Mouse (Mus musculus) intestine, embryonic 16.5 days (tissue): ENCODE results near the gene Hyal2. TPM values are rescaled to one million over a fixed set of nuclear protein-coding genes. Genes with fewer than 3 reads are reported as not detected.
A peak's percentile ranks its signal among the peaks of the same experiment; 100 is the strongest.

Experiments
- ATAC-seq: fragments of 200-750 bp; cut with Nextera tagmentation; 2 replicates; pipeline ENCODE4 v1.8.0; 2017; ENCODE audit warnings: moderate TSS enrichment, moderate library complexity
- H3K27ac ChIP-seq: fragments of 300-500 bp; sonication (generic); 2 replicates; pipeline ENCODE4 v1.5.1; 2014; ENCODE audit warnings: mild to moderate bottlenecking, low read length
- H3K27me3 ChIP-seq: fragments of 300-500 bp; sonication (generic); replicated peaks from 2 replicates; pipeline ENCODE4 v1.6.1; 2014; ENCODE audit warnings: low read length, control low read depth, mixed read lengths; ENCODE audit not compliant: control insufficient read depth, insufficient read depth
- H3K36me3 ChIP-seq: fragments of 300-500 bp; sonication (generic); 2 replicates; pipeline ENCODE4 v1.6.1; 2014; ENCODE audit warnings: low read length, control low read depth; ENCODE audit not compliant: control insufficient read depth, insufficient read depth
- H3K4me1 ChIP-seq: fragments of 300-500 bp; sonication (generic); 2 replicates; pipeline ENCODE4 v1.6.1; 2014; ENCODE audit warnings: low read length, control low read depth, mixed read lengths; ENCODE audit not compliant: control insufficient read depth, insufficient read depth
- H3K4me2 ChIP-seq: fragments of 300-500 bp; sonication (generic); 2 replicates; pipeline ENCODE4 v1.6.1; 2014; ENCODE audit warnings: low read depth, low read length, control low read depth
- H3K4me3 ChIP-seq: fragments of 300-500 bp; sonication (generic); 2 replicates; pipeline ENCODE4 v1.5.1; 2014; ENCODE audit warnings: mild to moderate bottlenecking, low read length
- H3K9ac ChIP-seq: fragments of 300-500 bp; sonication (generic); 2 replicates; pipeline ENCODE4 v1.6.1; 2014; ENCODE audit warnings: low read depth, low read length
- H3K9me3 ChIP-seq: fragments of 300-500 bp; sonication (generic); 2 replicates; pipeline ENCODE4 v1.6.1; 2016; ENCODE audit warnings: low read length, control low read depth; ENCODE audit not compliant: control insufficient read depth
- WGBS: fragments of 180-500 bp; shearing (Covaris S2); extraction: QIAGEN DNeasy Blood & Tissue Kit; methylation state at CpG from one replicate; pipeline ENCODE4 v1.1.7; 2014; 5-methylcytosine and 5-hydroxymethylcytosine counted together
- polyA plus RNA-seq: library from polyadenylated mRNA; unstranded; fragments of >200 nt; fragmentation: Nextera tagmentation; extraction: Ambion mirVana; gene quantifications from 2 replicates; pipeline ENCODE4 v1.2.1, GENCODE M21; 2015

Gene Hyal2
- polyA plus RNA-seq, 1 experiment from 2014 or later: 91.2 TPM

DNA sequence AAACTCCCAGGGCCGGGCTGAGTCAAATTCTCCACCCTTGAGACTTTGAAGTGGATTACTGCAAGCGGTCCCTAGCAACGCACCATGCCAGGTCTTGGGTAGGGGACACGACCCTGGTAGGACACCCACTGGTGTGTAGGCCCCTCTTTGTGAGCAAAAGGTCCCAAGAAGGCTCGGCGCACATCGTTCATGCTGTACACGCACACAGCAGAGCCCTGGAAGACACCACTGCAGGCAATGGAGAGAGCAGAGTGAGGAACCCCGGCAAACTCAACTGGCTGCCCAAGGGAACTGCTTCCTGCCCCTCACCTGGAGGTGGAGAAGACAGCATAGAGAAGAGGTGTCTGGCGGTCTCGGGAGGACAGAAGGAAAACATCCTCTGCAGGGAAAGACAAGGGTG lies 33.5 kb downstream of the Hyal2 start:
- Histone ChIP-seq H3K4me1 (peaks cover 46% of the 10 kb centered on the region), H3K4me2 (no peak overlapping the region), H3K27me3 (no peaks in the 10 kb centered on the region), H3K4me3 (no peak overlapping the region), H3K36me3 (peaks cover 2% of the 10 kb centered on the region; the same call in 1 of the 2 replicates), H3K9ac (peak overlapping the region; percentile 3; the same call in 1 of the 2 replicates), H3K9me3 (no peaks in the 10 kb centered on the region), H3K27ac (no peak overlapping the region)
- WGBS: 83% methylated on average over 11 of the region's 11 CpGs
- no peak for ATAC-seq

DNA sequence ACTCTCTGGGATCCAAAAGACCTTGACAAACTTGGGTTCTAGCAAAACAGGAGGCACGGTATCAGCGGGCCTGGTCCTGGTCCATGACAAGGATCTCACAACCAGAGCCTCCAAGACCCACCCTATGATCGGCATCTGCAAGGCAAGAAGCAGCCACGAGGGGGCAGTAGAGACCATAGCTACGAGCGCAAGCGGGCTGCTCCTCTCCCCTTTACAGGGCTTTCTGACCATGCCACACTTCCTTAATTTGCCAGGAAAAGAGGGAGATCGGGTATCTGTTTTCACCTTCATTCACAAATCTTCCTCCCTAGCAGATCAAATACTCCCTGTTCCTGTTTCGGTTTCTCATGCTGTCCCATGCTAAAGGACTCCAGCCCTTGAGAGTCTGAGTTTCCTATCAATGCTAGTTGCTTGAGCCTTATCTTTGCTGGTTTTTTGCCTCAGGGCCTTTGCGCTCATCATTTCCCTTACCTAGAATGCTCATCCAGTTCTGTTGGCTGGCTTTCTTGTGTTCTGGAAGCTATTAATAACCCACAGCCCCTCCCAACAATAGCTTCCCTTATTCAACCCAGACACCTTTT lies 34.4 kb downstream of the Hyal2 start:
- Histone ChIP-seq H3K27me3 (no peaks in the 10 kb centered on the region), H3K4me3 (no peak overlapping the region), H3K27ac (no peak overlapping the region), H3K4me2 (0 out of 2 replicates have a peak overlapping the region, but pooled peaks have one; percentile 11), H3K36me3 (peaks cover 2% of the 10 kb centered on the region; the same call in 1 of the 2 replicates), H3K4me1 (peaks cover 52% of the 10 kb centered on the region), H3K9me3 (no peaks in the 10 kb centered on the region), H3K9ac (peak overlapping the region; percentile 36; the same call in 1 of the 2 replicates)
- WGBS: 13% methylated on average over 10 of the region's 10 CpGs
- ATAC-seq: no peak

DNA sequence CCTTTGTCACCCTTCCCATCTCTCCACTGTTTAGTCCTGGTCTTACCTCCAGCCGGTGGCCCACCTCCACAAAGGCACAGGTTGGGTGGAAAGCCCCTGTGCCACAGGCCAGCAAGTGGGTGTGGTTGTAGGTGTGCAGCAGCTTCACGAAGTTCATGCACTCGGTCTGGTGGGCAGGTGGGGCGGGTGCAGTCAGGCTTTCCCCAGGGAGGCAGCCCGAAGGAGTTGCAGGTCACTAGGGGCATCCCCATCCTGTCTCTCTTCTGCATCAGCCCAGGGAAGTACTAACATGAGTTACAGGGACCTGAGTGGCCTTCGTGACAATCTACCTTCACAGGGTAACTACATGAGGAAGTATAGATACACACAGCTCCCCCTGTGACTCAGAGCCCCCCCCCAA lies 35.5 kb downstream of the Hyal2 start:
- Histone ChIP-seq H3K36me3 (peaks cover 2% of the 10 kb centered on the region; the same call in 1 of the 2 replicates), H3K27me3 (no peaks in the 10 kb centered on the region), H3K9me3 (no peaks in the 10 kb centered on the region), H3K4me3 (no peak overlapping the region), H3K27ac (no peak overlapping the region), H3K4me1 (peaks cover 62% of the 10 kb centered on the region), H3K4me2 (peak overlapping the region; percentile 57; the same call in 1 of the 2 replicates), H3K9ac (peak overlapping the region; percentile 73; the same call in 1 of the 2 replicates)
- WGBS: 72% methylated on average over 6 of the region's 6 CpGs
- no peak for ATAC-seq

DNA sequence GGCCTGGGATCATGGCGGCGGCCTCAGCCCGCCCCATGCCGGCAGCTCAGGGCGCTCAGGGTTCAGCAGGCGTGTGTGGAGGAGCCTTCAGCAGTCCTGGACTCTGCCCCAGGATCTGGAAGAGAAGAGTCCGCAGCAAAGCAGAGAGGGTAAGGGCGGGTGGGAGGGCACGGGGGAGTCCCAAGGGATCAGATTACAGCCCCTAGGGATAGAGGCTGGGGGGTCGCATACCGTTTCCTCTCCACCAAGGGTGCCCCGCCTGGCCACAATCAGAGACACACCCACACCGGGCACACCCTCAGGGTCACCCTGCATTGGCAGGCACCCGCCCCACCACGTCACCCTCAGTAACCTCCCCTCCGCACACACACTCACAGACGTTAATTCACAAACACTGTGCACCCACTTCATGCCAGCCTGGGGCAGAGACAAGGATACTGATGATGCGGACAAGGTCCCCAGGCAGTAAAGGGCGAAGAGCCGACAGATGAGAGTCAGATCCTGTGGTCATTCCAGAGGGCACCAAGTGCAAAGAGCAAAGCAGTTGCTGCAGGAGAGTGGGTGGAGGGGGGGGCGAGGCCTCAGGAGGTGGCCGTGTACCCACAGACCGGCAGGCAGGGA lies 37.4 kb downstream of the Hyal2 start:
- Histone ChIP-seq H3K9me3 (no peaks in the 10 kb centered on the region), H3K36me3 (peaks cover 2% of the 10 kb centered on the region; the same call in 1 of the 2 replicates), H3K4me2 (peak overlapping the region; percentile 57), H3K27ac (peak overlapping the region; percentile 92), H3K4me3 (peak overlapping the region; percentile 49), H3K27me3 (no peaks in the 10 kb centered on the region), H3K9ac (peak overlapping the region; percentile 73), H3K4me1 (peaks cover 61% of the 10 kb centered on the region)
- WGBS: 28% methylated on average over 23 of the region's 23 CpGs
- peak; percentile 71 for ATAC-seq

DNA sequence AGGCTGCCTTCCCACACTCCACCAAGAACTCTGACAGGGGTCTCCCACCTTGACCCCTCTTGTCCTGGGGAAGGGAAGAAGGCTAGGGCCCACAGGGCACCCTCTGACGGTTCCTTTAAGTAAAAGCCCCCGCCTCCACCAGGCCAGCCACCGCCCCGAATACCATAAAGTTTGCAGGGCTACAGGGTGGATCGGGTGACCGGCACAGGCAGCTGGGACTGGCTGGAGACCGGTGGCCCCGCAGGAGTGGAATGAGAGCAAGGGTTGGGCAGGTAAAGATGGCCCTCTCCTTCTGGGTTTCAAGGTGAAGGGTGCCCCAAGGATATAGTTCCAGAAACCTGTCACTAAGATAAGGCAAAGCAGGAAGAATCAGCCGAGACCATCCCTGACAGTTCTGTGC lies 38.8 kb downstream of the Hyal2 start:
- Histone ChIP-seq H3K27ac (peak overlapping the region; percentile 92), H3K4me3 (peak overlapping the region; percentile 49), H3K36me3 (no peaks in the 10 kb centered on the region), H3K9ac (peak overlapping the region; percentile 73), H3K4me1 (peaks cover 61% of the 10 kb centered on the region), H3K9me3 (no peaks in the 10 kb centered on the region), H3K4me2 (peak overlapping the region; percentile 43), H3K27me3 (no peaks in the 10 kb centered on the region)
- peak; percentile 52 for ATAC-seq
- 7% methylated on average over 9 of the region's 9 CpGs for WGBS

DNA sequence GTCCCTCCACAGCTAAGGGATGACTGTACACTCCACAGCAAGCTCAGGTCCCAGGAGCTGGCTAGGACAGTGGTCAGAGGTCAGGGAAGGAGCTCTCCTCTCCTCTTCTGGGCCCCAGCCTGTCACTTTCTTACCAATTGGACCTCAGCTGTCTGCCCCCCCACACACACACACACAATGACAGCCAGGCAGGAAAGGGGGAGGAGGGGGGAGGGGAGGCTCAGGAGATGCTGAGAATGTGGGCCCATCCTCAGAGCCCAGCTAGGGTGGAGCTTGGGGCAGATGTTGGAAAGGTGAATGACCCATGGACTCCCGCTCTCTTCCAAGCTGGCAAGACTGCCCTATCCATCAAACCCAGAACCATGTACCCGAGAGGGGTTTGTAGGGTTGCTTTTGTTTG lies 39.3 kb downstream of the Hyal2 start:
- Histone ChIP-seq H3K4me3 (peak overlapping the region; percentile 49), H3K4me1 (peaks cover 62% of the 10 kb centered on the region), H3K9me3 (no peaks in the 10 kb centered on the region), H3K27me3 (no peaks in the 10 kb centered on the region), H3K4me2 (peak overlapping the region; percentile 43), H3K27ac (peak overlapping the region; percentile 92), H3K36me3 (no peaks in the 10 kb centered on the region), H3K9ac (peak overlapping the region; percentile 73)
- ATAC-seq: peak; percentile 4
- 52% methylated on average over 2 of the region's 2 CpGs for WGBS

DNA sequence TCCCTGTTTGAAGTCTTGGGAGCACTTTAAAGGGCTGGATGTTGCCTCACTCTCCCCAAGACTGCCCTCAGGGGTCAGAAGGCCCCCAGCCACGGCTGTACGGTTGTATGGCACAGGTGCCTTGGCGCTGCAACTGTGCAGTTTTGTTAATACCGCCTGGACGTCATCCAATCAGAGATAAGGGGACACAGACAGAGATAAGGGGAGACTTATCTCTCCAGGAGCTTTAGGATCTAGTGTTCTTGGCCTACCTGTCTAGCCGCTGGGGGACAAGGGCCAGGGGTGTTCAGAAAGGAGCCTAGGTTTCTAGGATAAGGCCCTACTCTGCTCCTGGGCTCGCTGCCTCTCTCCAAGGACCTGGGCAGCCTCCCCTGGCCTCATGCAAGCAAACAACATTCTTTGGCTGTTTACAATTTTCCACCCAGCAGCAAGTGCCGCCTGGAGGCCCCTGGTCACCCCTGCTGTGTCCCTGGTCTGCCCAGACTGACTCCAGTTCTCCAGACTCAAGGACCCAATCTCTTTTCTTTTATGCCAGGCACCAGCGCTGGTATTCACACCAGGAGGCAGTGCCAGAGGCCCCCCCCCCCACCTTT lies 40.0 kb downstream of the Hyal2 start:
- no peak overlapping the region for H3K4me3 ChIP-seq

DNA sequence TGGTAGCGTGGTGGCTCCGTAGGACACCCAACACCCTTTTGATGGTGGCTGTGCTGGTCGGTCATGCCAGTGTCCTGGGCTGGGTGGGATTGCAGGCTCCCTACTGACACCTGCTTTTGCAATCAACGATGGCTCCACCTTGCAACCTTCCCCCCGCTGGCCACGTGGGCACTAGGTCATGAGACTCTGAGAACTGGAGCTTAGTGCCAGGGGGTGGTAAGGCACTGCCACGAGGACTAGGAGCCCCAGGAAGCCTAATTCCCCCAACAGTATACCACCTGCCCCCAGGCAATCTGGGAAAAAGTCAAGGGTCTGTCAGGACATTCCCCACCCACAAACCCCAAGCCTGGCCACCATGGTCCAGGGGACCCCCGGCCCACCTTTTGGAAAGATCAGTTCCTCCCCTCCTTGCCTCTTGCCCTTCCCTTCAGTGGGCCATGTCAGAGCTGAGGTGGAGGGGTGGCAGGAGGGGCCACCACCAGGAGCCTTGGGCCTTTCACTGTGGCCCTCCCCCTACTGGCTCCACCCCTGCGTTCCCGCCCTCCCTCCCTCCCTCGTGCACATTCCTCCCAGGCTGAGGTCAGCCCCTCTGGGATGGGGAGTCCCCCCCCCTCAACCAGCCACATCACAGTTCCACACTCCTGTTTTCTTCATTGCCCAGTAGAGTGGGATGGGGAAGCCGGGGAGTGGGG lies 41.1 kb downstream of the Hyal2 start, which contains the start of gene Sema3b:
Gene Sema3b (minus strand): TSS at position 489 of the 692 bp plus-strand sequence.
- no peaks in the 10 kb centered on the region for H3K27me3 ChIP-seq
- H3K27ac ChIP-seq: peak within 1 kb of the TSS; percentile 92
- H3K9me3 ChIP-seq: no peaks in the 10 kb centered on the region
- peaks cover 55% of the 10 kb centered on the region for H3K4me1 ChIP-seq
- WGBS: 44% methylated on average over 12 of the region's 12 CpGs
- H3K4me2 ChIP-seq: peak within 1 kb of the TSS; percentile 24; the same call in 1 of the 2 replicates
- H3K4me3 ChIP-seq: no peak within 1 kb of the TSS
- H3K9ac ChIP-seq: peak within 1 kb of the TSS; percentile 73
- H3K36me3 ChIP-seq: no peaks in the 10 kb centered on the region
- ATAC-seq: no peak

More for the DNA sequence above, 40.0 kb downstream of the Hyal2 start:
- H3K4me1 ChIP-seq: peaks cover 60% of the 10 kb centered on the region
- no peaks in the 10 kb centered on the region for H3K36me3 ChIP-seq
- no peak for ATAC-seq
- H3K9ac ChIP-seq: peak overlapping the region; percentile 73
- peak overlapping the region; percentile 92 for H3K27ac ChIP-seq
- H3K9me3 ChIP-seq: no peaks in the 10 kb centered on the region
- WGBS: 53% methylated on average over 9 of the region's 9 CpGs
- no peaks in the 10 kb centered on the region for H3K27me3 ChIP-seq
- peak overlapping the region; percentile 43 for H3K4me2 ChIP-seq

DNA sequence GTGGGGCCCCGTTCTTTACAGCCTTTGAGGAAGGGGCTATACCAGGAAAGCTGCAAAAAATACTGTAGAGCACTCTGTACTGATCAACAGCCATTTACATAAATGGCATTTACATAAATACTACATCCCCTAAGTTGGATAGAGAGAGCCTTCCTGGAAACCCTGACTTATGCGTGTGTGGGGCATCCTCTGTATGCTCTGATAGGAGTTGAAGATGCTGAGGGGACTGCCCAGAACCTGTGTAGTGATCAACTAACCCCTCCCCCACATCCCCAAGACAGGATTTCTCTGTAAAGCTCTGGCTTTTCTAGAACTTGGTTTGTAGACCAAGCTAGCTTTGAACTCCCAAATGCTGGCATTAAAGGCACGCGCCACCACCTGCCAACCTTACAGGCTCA lies 41.7 kb downstream of the Hyal2 start:
- no peak overlapping the region for H3K4me3 ChIP-seq
- no peak for ATAC-seq
- no peaks in the 10 kb centered on the region for H3K27me3 ChIP-seq
- no peaks in the 10 kb centered on the region for H3K9me3 ChIP-seq
- no peak overlapping the region for H3K4me2 ChIP-seq
- H3K9ac ChIP-seq: 0 out of 2 replicates have a peak overlapping the region, but pooled peaks have one; percentile 2
- H3K36me3 ChIP-seq: no peaks in the 10 kb centered on the region; the same call in 1 of the 2 replicates
- no peak overlapping the region; the same call in 1 of the 2 replicates for H3K27ac ChIP-seq
- peaks cover 50% of the 10 kb centered on the region for H3K4me1 ChIP-seq
- WGBS: 72% methylated on average over 4 of the region's 4 CpGs
